ENCODE assay signal across 7 mouse cellular contexts in the genomic region with DNA sequence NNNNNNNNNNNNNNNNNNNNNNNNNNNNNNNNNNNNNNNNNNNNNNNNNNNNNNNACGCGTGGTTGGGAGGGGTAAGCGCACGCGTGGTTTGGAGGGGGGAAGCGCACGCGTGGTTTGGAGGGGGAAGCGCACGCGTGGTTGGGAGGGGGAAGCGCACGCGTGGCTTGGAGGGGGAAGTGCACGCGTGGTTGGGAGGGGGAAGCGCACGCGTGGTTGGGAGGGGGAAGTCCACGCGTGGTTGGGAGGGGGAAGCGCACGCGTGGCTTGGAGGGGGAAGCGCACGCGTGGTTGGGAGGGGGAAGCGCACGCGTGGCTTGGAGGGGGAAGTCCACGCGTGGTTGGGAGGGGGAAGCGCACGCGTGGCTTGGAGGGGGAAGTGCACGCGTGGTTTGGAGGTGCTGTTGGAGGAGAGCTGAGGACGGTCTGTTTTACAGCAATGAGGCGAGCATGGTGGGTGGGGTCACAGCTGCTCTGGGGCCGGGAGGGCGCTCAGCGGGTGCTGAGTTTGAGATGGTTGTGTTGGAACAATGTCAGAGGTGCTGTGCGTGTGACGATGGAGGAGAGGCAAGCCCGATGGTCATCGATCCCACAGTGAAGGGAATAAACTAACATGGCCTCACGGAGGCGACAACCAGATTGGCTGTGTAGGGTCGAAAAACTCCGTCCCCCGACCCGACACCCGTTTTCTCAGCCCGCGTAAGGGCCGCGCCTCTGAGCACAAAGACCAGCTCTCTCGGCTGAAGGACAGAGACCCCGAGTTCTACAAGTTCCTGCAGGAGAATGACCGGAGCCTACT. TPM values are rescaled to one million over a fixed set of nuclear protein-coding genes. Genes with fewer than 3 reads are reported as not detected.
DNase-seq lines count a peak whose midpoint lies in the region; ATAC-seq lines count a peak whose summit lies in the region.

No protein-coding gene starts in this region.

- peaks cover 12% of the 10 kb centered on the region for H3K4me1 ChIP-seq in embryonic facial prominence, embryonic 12.5 days
- H3K4me1 ChIP-seq in intestine, embryonic 16.5 days (ENCODE audit: control insufficient read depth, insufficient read depth, low read length), result peaks cover 13% of the 10 kb centered on the region

- intact Hi-C loops in left cerebral cortex, postnatal 36 days (cut with DNase I), result no loop called here

- peak overlapping the region; percentile 90 for H3K4me3 ChIP-seq in embryonic facial prominence, embryonic 12.5 days
- H3K4me3 ChIP-seq in intestine, embryonic 16.5 days (ENCODE audit: low read length), result peak overlapping the region; percentile 90

- 24% methylated on average over 58 of the region's 60 CpGs for WGBS in embryonic facial prominence, embryonic 12.5 days
- 20% methylated on average over 55 of the region's 60 CpGs for whole genome bisulfite sequencing in intestine, embryonic 16.5 days

- H3K36me3 ChIP-seq in embryonic facial prominence, embryonic 12.5 days, result peaks cover 54% of the 10 kb centered on the region
- H3K36me3 ChIP-seq in intestine, embryonic 16.5 days (ENCODE audit: control insufficient read depth, insufficient read depth, low read length), result peaks cover 29% of the 10 kb centered on the region

- peak overlapping the region; percentile 70 for H3K9ac ChIP-seq in embryonic facial prominence, embryonic 12.5 days
- H3K9ac ChIP-seq in intestine, embryonic 16.5 days (ENCODE audit: low read depth, low read length), result peak overlapping the region; percentile 85

- peak; percentile 40 for DNase-seq in retina, postnatal 1 day
- no peak for DNase-seq in retina, embryonic 14.5 days (ENCODE audit: low spot score)
- peak; percentile 41 for DNase-seq in naive thymus-derived CD4-positive, alpha-beta T cell, adult 2 months (ENCODE audit: low read depth)
- DNase-seq in left cerebral cortex, postnatal 36 days (ENCODE audit: low spot score in 2 of 2), result no peak
- no peak for DNase-seq in urinary bladder, adult 18-20 months (ENCODE audit: low spot score in 2 of 2)

- H3K9me3 ChIP-seq in embryonic facial prominence, embryonic 12.5 days, result no peaks in the 10 kb centered on the region
- no peaks in the 10 kb centered on the region for H3K9me3 ChIP-seq in intestine, embryonic 16.5 days (ENCODE audit: control insufficient read depth, low read length)

- no peaks in the 10 kb centered on the region for H3K27me3 ChIP-seq in embryonic facial prominence, embryonic 12.5 days
- no peaks in the 10 kb centered on the region for H3K27me3 ChIP-seq in intestine, embryonic 16.5 days (replicated peaks; ENCODE audit: control insufficient read depth, insufficient read depth, low read length)

- no peak overlapping the region for H3K27ac ChIP-seq in embryonic facial prominence, embryonic 12.5 days
- peak overlapping the region; percentile 98; the same call in 1 of the 2 replicates for H3K27ac ChIP-seq in intestine, embryonic 16.5 days (ENCODE audit: low read length)

- peak overlapping the region; percentile 84 for H3K4me2 ChIP-seq in embryonic facial prominence, embryonic 12.5 days (replicated peaks)
- peak overlapping the region; percentile 75 for H3K4me2 ChIP-seq in intestine, embryonic 16.5 days (ENCODE audit: low read depth, low read length)

- ATAC-seq in embryonic facial prominence, embryonic 12.5 days (ENCODE audit: insufficient number of reproducible peaks, insufficient read depth, low FRiP score, low TSS enrichment), result no peak
- no peak for ATAC-seq in intestine, embryonic 16.5 days

RNA-seq across cellular contexts. Expression of a gene that starts 1.0 kb away (rescaled TPM):
- 97.4 and 98.7 TPM in 2 replicates for polyA plus RNA-seq in embryonic facial prominence, embryonic 12.5 days (2016; fragmentation: Nextera tagmentation; extraction: Ambion mirVana)
- 63.9 and 69.1 TPM in 2 replicates for polyA plus RNA-seq in intestine, embryonic 16.5 days (2015; fragmentation: Nextera tagmentation; extraction: Ambion mirVana)
- total RNA-seq in left cerebral cortex, postnatal 36 days (2021), result 10 to 100 TPM; 64.4 to 68.0 TPM

RNA-seq across cellular contexts. Expression of a gene that starts 2.2 kb away (rescaled TPM):
- polyA plus RNA-seq in embryonic facial prominence, embryonic 12.5 days (2016; fragmentation: Nextera tagmentation; extraction: Ambion mirVana), result 32.5 and 35.7 TPM in 2 replicates
- polyA plus RNA-seq in intestine, embryonic 16.5 days (2015; fragmentation: Nextera tagmentation; extraction: Ambion mirVana), result 11.7 and 13.8 TPM in 2 replicates
- 10 to 100 TPM; 32.4 to 42.9 TPM for total RNA-seq in left cerebral cortex, postnatal 36 days (2021)

RNA-seq across cellular contexts. Expression of a gene that starts 18.6 kb away (rescaled TPM):
- 1.1 and 1.3 TPM in 2 replicates for polyA plus RNA-seq in embryonic facial prominence, embryonic 12.5 days (2016; fragmentation: Nextera tagmentation; extraction: Ambion mirVana)
- 0.53 and 1.2 TPM in 2 replicates for polyA plus RNA-seq in intestine, embryonic 16.5 days (2015; fragmentation: Nextera tagmentation; extraction: Ambion mirVana)
- total RNA-seq in left cerebral cortex, postnatal 36 days (2021), result 1 to 10 TPM; 3.9 to 4.7 TPM

RNA-seq across cellular contexts. Expression of a gene that starts 21.2 kb away (rescaled TPM):
- polyA plus RNA-seq in embryonic facial prominence, embryonic 12.5 days (2016; fragmentation: Nextera tagmentation; extraction: Ambion mirVana), result 0.70 and 1.1 TPM in 2 replicates
- polyA plus RNA-seq in intestine, embryonic 16.5 days (2015; fragmentation: Nextera tagmentation; extraction: Ambion mirVana), result 0.20 and 0.35 TPM in 2 replicates
- under 1 TPM; 0.37 to 0.45 TPM for total RNA-seq in left cerebral cortex, postnatal 36 days (2021)

RNA-seq across cellular contexts. Expression of a gene that starts 33.7 kb away (rescaled TPM):
- 2.0 and 3.1 TPM in 2 replicates for polyA plus RNA-seq in embryonic facial prominence, embryonic 12.5 days (2016; fragmentation: Nextera tagmentation; extraction: Ambion mirVana)
- 2.1 and 2.3 TPM in 2 replicates for polyA plus RNA-seq in intestine, embryonic 16.5 days (2015; fragmentation: Nextera tagmentation; extraction: Ambion mirVana)
- 1 to 10 TPM; 4.0 to 5.8 TPM for total RNA-seq in left cerebral cortex, postnatal 36 days (2021)

Comparison
In these comparisons a context has a peak if more than half of its experiments do, and no peak if none do; other contexts are left out.
1. DNase-seq: peak in retina, postnatal 1 day (single experiment) and naive thymus-derived CD4-positive, alpha-beta T cell, adult 2 months (single experiment); none in retina, embryonic 14.5 days (single experiment), left cerebral cortex, postnatal 36 days (0 of 2) and urinary bladder, adult 18-20 months (0 of 2).